Mouse (Mus musculus): ENCODE measurements around the gene Tppp2. TPM values are rescaled to one million over a fixed set of nuclear protein-coding genes. Genes with fewer than 3 reads are reported as not detected.

The Tppp2 gene
- total RNA-seq, 1 experiment from 2014 or later = not detected

DNA sequence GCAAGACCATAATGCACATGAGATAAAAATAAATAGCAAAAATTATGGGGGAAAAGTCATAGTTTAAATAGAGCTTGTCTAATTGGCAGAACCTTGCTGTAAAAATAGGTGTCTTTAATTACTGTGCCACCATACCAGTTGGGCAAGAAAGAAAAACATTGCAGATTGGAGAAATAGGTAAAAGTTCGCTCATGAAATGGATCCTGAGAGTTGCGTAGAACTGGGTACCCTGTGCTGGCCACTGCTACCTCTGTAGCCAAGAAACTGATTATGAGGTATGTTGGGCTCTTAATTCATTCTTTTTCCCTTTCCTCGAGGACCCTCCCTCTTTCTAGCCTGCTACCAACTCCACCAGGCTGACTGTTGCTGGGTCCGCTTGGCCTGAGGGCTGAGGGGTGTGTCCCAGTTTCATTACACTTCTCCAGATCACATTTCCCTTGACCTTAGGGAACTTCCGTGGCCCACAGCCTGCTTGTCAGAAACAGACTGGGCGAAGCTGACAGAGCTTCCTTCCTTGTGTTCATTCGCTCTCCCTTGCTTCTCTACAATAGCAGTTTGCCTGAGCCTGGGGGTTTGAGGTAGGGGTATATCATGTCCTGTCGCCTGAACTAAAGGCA is 22.8 kb downstream of the Tppp2 start:
- ATAC-seq (replicated peaks; ENCODE audit: low read depth, poor library complexity, severe bottlenecking) = peak; percentile 32

DNA sequence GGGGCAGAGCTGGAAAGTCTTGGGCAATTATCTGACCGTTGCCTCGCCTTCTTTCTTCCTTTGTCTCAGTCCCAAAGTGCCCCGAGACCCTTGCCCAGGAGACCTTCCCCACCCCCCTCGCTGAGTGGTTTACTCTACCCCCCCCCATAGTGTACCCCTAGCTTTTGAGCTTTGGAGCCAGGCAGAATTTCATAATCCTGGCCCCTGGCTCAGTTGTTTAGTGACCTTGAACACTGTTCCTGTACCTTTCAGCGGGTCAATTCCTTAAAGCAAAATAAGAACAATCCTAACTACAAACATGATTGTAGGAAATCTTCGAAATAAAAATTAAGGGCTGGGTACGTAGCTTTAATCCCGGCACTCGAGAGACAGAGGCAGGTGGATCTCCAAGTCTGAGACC is 23.4 kb downstream of the Tppp2 start:
- no peak for ATAC-seq (replicated peaks; ENCODE audit: low read depth, poor library complexity, severe bottlenecking)

DNA sequence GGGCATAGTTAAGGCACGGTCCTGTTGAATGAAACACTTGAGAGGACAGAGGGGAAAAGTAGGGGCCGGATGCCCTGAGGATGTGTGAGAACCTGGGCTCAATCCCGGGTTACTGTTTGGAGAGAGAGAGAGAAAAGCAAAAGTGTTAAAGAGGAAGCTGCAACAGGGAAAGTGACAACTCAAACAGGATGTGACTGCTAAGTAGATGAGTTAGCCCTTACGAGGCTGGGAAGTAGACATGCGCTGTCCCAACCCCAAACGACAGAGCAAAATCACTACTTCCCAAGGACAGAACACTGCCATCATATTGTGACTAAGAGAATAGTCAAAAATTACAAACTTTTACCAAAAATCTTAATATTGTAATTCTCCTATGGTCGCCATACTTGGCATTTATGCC is 24.0 kb downstream of the Tppp2 start:
- ATAC-seq (replicated peaks; ENCODE audit: low read depth, poor library complexity, severe bottlenecking) = peak; percentile 56; the same call in 1 of the 2 replicates

DNA sequence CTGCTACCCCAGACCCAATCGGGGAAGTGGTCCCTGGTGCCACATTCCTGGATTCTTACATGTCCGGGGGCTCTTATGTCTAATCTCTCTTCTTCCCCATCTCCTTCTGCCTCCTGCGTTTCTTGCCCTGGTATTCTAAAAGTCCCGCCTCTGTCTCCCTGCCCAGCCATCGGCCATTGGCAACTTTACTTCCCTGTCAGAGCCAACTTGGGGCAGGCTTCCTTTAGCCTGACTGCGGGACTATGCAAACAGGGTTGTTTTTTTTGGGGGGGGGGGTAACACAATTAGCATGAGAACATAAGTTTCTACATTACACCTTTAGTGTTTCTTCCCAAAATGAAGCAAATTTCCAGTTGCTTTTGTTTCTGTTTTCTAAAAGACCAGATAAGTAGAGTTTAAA is 25.1 kb downstream of the Tppp2 start:
- ATAC-seq (replicated peaks; ENCODE audit: low read depth, poor library complexity, severe bottlenecking) = no peak

DNA sequence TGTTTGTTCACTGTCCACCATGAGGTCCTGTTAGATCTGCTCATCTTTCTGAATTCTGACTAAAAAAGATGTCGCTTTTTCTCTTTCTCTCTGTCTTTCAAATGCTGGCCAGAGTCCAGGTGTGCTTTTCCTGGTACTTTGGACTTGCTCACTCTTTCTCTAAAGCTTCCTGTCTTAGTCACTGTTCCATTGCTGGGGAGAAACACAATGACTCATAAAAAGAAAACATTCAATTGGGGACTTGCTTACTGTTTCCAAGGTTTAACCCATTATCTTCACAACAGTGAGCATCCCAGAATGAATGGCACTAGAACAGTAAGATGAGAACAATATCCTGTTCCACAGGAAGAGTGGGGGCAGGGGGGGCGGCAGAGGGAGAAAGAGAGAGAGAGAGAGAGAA is 42.1 kb downstream of the Tppp2 start:
- no peak for ATAC-seq (replicated peaks; ENCODE audit: low read depth, poor library complexity, severe bottlenecking)

DNA sequence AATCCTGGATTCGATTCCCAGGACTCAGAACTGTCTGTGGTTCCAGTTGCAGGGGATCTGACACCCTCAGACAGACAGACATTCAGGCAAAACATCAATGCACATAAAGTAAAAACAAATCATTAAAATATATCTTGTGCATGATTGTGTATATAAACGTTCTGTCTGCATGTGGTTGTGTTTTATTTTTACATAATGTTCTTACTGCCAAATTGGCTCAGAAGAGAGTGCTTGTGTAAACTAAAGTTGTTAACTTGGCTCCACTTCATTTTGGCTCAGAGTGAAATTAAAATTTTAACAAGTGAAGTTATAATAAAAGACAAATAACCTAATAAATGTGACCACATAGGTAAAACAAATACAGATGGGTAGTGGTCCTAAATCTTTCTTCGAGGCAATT is 49.2 kb downstream of the Tppp2 start:
- ATAC-seq (replicated peaks; ENCODE audit: low read depth, poor library complexity, severe bottlenecking) = no peak

Other genes with a start within 250 kb of the Tppp2 start
- not detected in 2 replicates for gene Gm17079, start 223.0 kb upstream of the Tppp2 start, total RNA-seq (2017)
- gene Gm5800, start 201.2 kb upstream of the Tppp2 start, total RNA-seq (2017) = not detected in 2 replicates
- gene Ang4, start 144.8 kb upstream of the Tppp2 start, total RNA-seq (2017) = not detected in 2 replicates
- not detected in 2 replicates for gene AY358078, start 118.4 kb upstream of the Tppp2 start, total RNA-seq (2017)
- 0.55 and 3.3 TPM in 2 replicates for gene Ear6, start 64.7 kb upstream of the Tppp2 start, total RNA-seq (2017)
- gene Mettl17, start 33.6 kb upstream of the Tppp2 start, total RNA-seq (2017) = 6.7 and 11.5 TPM in 2 replicates
- 0.49 TPM in 1 of 2 replicates, not detected in the other for gene Slc39a2, start 25.5 kb upstream of the Tppp2 start, total RNA-seq (2017)
- gene Ndrg2, start 4.3 kb upstream of the Tppp2 start, total RNA-seq (2017) = 2.8 and 14.6 TPM in 2 replicates
- gene Rnase13, start 4.3 kb downstream of the Tppp2 start, total RNA-seq (2017) = not detected in 2 replicates
- gene Arhgef40, start 66.3 kb downstream of the Tppp2 start, total RNA-seq (2017) = 27.5 and 32.4 TPM in 2 replicates
- not detected in 2 replicates for gene Tmem253, start 97.2 kb downstream of the Tppp2 start, total RNA-seq (2017)
- 9.8 and 14.0 TPM in 2 replicates for gene Zfp219, start 102.3 kb downstream of the Tppp2 start, total RNA-seq (2017)
- not detected in 2 replicates for gene Olfr221, start 124.0 kb downstream of the Tppp2 start, total RNA-seq (2017)
- gene Hnrnpc, start 185.6 kb downstream of the Tppp2 start, total RNA-seq (2017) = 700 and 803 TPM in 2 replicates
- 17.0 and 17.2 TPM in 2 replicates for gene Rpgrip1, start 192.3 kb downstream of the Tppp2 start, total RNA-seq (2017)

Data from common myeloid progenitor, adult 5-6 weeks (primary cell).